Mouse (Mus musculus): ENCODE measurements at regions not wholly inside any gene's neighbourhood (a gene's known extent, or its start where the extent isn't known, plus 50 kb on each side); places are given as distances from the start of the nearest gene placed in this dataset.
A peak's percentile ranks its signal among the peaks of the same experiment; 100 is the strongest.

- Histone ChIP-seq H3K4me2 (no peak overlapping the region), H3K9ac (no peak overlapping the region), H3K9me3 (no peaks in the 10 kb centered on the region), H3K4me3 (no peak overlapping the region), H3K27ac (replicated peaks) (no peak overlapping the region), H3K36me3 (no peaks in the 10 kb centered on the region), H3K4me1 (replicated peaks) (peaks cover 11% of the 10 kb centered on the region), H3K27me3 (no peaks in the 10 kb centered on the region)
- WGBS: 27% methylated on average over 5 of the region's 5 CpGs
- peak; percentile 88 for ATAC-seq (ENCODE audit: low FRiP score, low read depth)
These were observed 139.0 kb downstream of the 1500009L16Rik start for GRCm38 (mm10) chr10:83861574-83862190.

GRCm38 (mm10) chr10:83864591-83864990 lies 141.9 kb downstream of the 1500009L16Rik start:
- Histone ChIP-seq H3K27me3 (no peaks in the 10 kb centered on the region), H3K9ac (no peak overlapping the region), H3K9me3 (no peaks in the 10 kb centered on the region), H3K4me1 (replicated peaks) (peaks cover 11% of the 10 kb centered on the region), H3K27ac (replicated peaks) (no peak overlapping the region), H3K4me3 (no peak overlapping the region), H3K36me3 (no peaks in the 10 kb centered on the region), H3K4me2 (no peak overlapping the region)
- no peak for ATAC-seq (ENCODE audit: low FRiP score, low read depth)
- WGBS: 73% methylated on average over 8 of the region's 8 CpGs

GRCm38 (mm10) chr10:83865929-83866328 lies 143.3 kb downstream of the 1500009L16Rik start:
- H3K4me2 ChIP-seq: no peak overlapping the region
- ATAC-seq (ENCODE audit: low FRiP score, low read depth): peak; percentile 65
- 35% methylated on average over 5 of the region's 5 CpGs for WGBS
- H3K9me3 ChIP-seq: no peaks in the 10 kb centered on the region
- peaks cover 11% of the 10 kb centered on the region for H3K4me1 ChIP-seq (replicated peaks)
- H3K9ac ChIP-seq: no peak overlapping the region
- no peaks in the 10 kb centered on the region for H3K36me3 ChIP-seq
- no peak overlapping the region for H3K27ac ChIP-seq (replicated peaks)
- no peak overlapping the region for H3K4me3 ChIP-seq
- no peaks in the 10 kb centered on the region for H3K27me3 ChIP-seq

GRCm38 (mm10) chr10:83871736-83872400 lies 149.2 kb downstream of the 1500009L16Rik start:
- H3K9me3 ChIP-seq: no peaks in the 10 kb centered on the region
- no peaks in the 10 kb centered on the region for H3K4me1 ChIP-seq (replicated peaks)
- no peak overlapping the region for H3K9ac ChIP-seq
- H3K27ac ChIP-seq (replicated peaks): no peak overlapping the region
- 48% methylated on average over 4 of the region's 4 CpGs for WGBS
- no peak for ATAC-seq (ENCODE audit: low FRiP score, low read depth)
- no peaks in the 10 kb centered on the region for H3K36me3 ChIP-seq
- no peaks in the 10 kb centered on the region for H3K27me3 ChIP-seq
- no peak overlapping the region for H3K4me3 ChIP-seq
- no peak overlapping the region for H3K4me2 ChIP-seq

GRCm38 (mm10) chr10:83878745-83879144 lies 156.1 kb downstream of the 1500009L16Rik start:
- Histone ChIP-seq H3K9ac (no peak overlapping the region), H3K4me1 (replicated peaks) (no peaks in the 10 kb centered on the region), H3K36me3 (no peaks in the 10 kb centered on the region), H3K4me3 (no peak overlapping the region), H3K9me3 (no peaks in the 10 kb centered on the region), H3K4me2 (no peak overlapping the region), H3K27me3 (no peaks in the 10 kb centered on the region), H3K27ac (replicated peaks) (no peak overlapping the region)
- WGBS: 94% methylated on average over 2 of the region's 2 CpGs
- ATAC-seq (ENCODE audit: low FRiP score, low read depth): no peak

- H3K9ac ChIP-seq: no peak overlapping the region
- H3K36me3 ChIP-seq: no peaks in the 10 kb centered on the region
- H3K4me2 ChIP-seq: no peak overlapping the region
- H3K4me1 ChIP-seq (replicated peaks): no peaks in the 10 kb centered on the region
- H3K27me3 ChIP-seq: no peaks in the 10 kb centered on the region
- no peak overlapping the region for H3K27ac ChIP-seq (replicated peaks)
- H3K4me3 ChIP-seq: no peak overlapping the region
- 77% methylated on average over 17 of the region's 17 CpGs for WGBS
- no peak for ATAC-seq (ENCODE audit: low FRiP score, low read depth)
- no peaks in the 10 kb centered on the region for H3K9me3 ChIP-seq
These were observed 159.6 kb downstream of the 1500009L16Rik start for GRCm38 (mm10) chr10:83882119-83882890.

GRCm38 (mm10) chr10:83882891-83883185 lies 160.2 kb downstream of the 1500009L16Rik start:
- Histone ChIP-seq H3K9me3 (no peaks in the 10 kb centered on the region), H3K27ac (replicated peaks) (no peak overlapping the region), H3K36me3 (no peaks in the 10 kb centered on the region), H3K4me2 (no peak overlapping the region), H3K4me1 (replicated peaks) (no peaks in the 10 kb centered on the region), H3K27me3 (no peaks in the 10 kb centered on the region), H3K4me3 (no peak overlapping the region), H3K9ac (no peak overlapping the region)
- ATAC-seq (ENCODE audit: low FRiP score, low read depth): no peak
- 77% methylated on average over 1 of the region's 1 CpGs for WGBS

- Histone ChIP-seq H3K36me3 (no peaks in the 10 kb centered on the region), H3K27ac (replicated peaks) (no peak overlapping the region), H3K4me3 (no peak overlapping the region), H3K27me3 (no peaks in the 10 kb centered on the region), H3K9ac (no peak overlapping the region), H3K4me2 (no peak overlapping the region), H3K9me3 (no peaks in the 10 kb centered on the region), H3K4me1 (replicated peaks) (no peaks in the 10 kb centered on the region)
- ATAC-seq (ENCODE audit: low FRiP score, low read depth): no peak
- 97% methylated on average over 2 of the region's 2 CpGs for WGBS
These were observed 161.9 kb downstream of the 1500009L16Rik start for GRCm38 (mm10) chr10:83884553-83884952.

- Histone ChIP-seq H3K27ac (replicated peaks) (no peak overlapping the region), H3K36me3 (no peaks in the 10 kb centered on the region), H3K27me3 (no peaks in the 10 kb centered on the region), H3K9ac (no peak overlapping the region), H3K9me3 (no peaks in the 10 kb centered on the region), H3K4me2 (no peak overlapping the region), H3K4me3 (no peak overlapping the region), H3K4me1 (replicated peaks) (no peaks in the 10 kb centered on the region)
- WGBS: 74% methylated on average over 6 of the region's 6 CpGs
- ATAC-seq (ENCODE audit: low FRiP score, low read depth): no peak
These were observed 165.9 kb downstream of the 1500009L16Rik start for GRCm38 (mm10) chr10:83888587-83888986.

GRCm38 (mm10) chr10:83895741-83896150 lies 173.1 kb downstream of the 1500009L16Rik start:
- peak; percentile 54; the same call in 1 of the 2 replicates for ATAC-seq (ENCODE audit: low FRiP score, low read depth)
- H3K27me3 ChIP-seq: no peaks in the 10 kb centered on the region
- no peak overlapping the region for H3K27ac ChIP-seq (replicated peaks)
- WGBS: 54% methylated on average over 3 of the region's 3 CpGs
- H3K4me3 ChIP-seq: no peak overlapping the region
- no peaks in the 10 kb centered on the region for H3K36me3 ChIP-seq
- H3K4me2 ChIP-seq: no peak overlapping the region
- H3K9me3 ChIP-seq: no peaks in the 10 kb centered on the region
- H3K9ac ChIP-seq: no peak overlapping the region
- no peaks in the 10 kb centered on the region for H3K4me1 ChIP-seq (replicated peaks)

GRCm38 (mm10) chr10:83896160-83896559 lies 173.5 kb downstream of the 1500009L16Rik start:
- Histone ChIP-seq H3K4me3 (no peak overlapping the region), H3K4me2 (no peak overlapping the region), H3K27me3 (no peaks in the 10 kb centered on the region), H3K4me1 (replicated peaks) (no peaks in the 10 kb centered on the region), H3K36me3 (no peaks in the 10 kb centered on the region), H3K9ac (no peak overlapping the region), H3K9me3 (no peaks in the 10 kb centered on the region), H3K27ac (replicated peaks) (no peak overlapping the region)
- 80% methylated on average over 5 of the region's 5 CpGs for WGBS
- no peak for ATAC-seq (ENCODE audit: low FRiP score, low read depth)

GRCm38 (mm10) chr10:83897558-83897957 lies 174.9 kb downstream of the 1500009L16Rik start:
- H3K4me1 ChIP-seq (replicated peaks): no peaks in the 10 kb centered on the region
- WGBS: 90% methylated on average over 6 of the region's 6 CpGs
- no peaks in the 10 kb centered on the region for H3K9me3 ChIP-seq
- H3K4me3 ChIP-seq: no peak overlapping the region
- ATAC-seq (ENCODE audit: low FRiP score, low read depth): no peak
- no peak overlapping the region for H3K4me2 ChIP-seq
- H3K9ac ChIP-seq: no peak overlapping the region
- H3K27me3 ChIP-seq: no peaks in the 10 kb centered on the region
- no peak overlapping the region for H3K27ac ChIP-seq (replicated peaks)
- no peaks in the 10 kb centered on the region for H3K36me3 ChIP-seq

All from hindbrain, embryonic 15.5 days (tissue).